Mouse (Mus musculus): Measurements from ENCODE around the gene Mthfsl. TPM values are rescaled to one million over a fixed set of nuclear protein-coding genes. Genes with fewer than 3 reads are reported as not detected.
"Not testable (repeated sequence)": the region's sequence is repeated elsewhere in the genome, so short reads cannot be mapped to it uniquely, and the experiment has no call there.

The Mthfsl gene
- polyA plus RNA-seq, 1 experiment from 2014 or later: 46.0 TPM

DNA sequence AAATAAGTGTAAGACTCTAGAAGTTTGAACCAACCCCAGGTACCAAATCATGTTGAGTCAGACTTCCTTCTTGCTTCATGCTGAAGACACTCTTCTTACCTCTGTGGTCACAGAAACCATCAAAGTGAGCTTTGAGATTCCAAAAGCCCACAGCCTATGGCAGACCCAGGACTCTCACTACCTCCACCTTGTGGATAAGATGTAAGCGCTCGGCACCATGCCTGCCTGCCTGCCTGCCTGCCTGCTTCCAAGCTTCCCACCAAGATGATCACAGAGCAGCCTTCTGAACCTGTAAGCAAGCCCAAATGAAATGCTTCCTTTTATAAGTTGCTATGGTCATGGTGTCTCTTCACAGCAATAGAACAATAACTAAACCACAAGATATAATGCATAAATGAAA lies 2.0 kb downstream of the Mthfsl start:
- H3K4me1 ChIP-seq (replicated peaks); H3K4me3 ChIP-seq (replicated peaks); H3K9ac ChIP-seq (replicated peaks); H3K27me3 ChIP-seq; H3K36me3 ChIP-seq; H3K9me3 ChIP-seq; H3K27ac ChIP-seq; H3K4me2 ChIP-seq (replicated peaks): not testable (repeated sequence)
- ATAC-seq: peak; percentile 24
- 26% methylated on average over 2 of the region's 2 CpGs for WGBS

- H3K4me2 ChIP-seq (replicated peaks); H3K4me3 ChIP-seq (replicated peaks); H3K27me3 ChIP-seq; ATAC-seq; H3K4me1 ChIP-seq (replicated peaks); H3K36me3 ChIP-seq; H3K9ac ChIP-seq (replicated peaks); H3K27ac ChIP-seq; H3K9me3 ChIP-seq: not testable (repeated sequence)
- 91% methylated on average over 5 of the region's 5 CpGs for WGBS
Measured at GRCm38 (mm10) chr9:88714515-88714914, 5.6 kb downstream of the Mthfsl start.

DNA sequence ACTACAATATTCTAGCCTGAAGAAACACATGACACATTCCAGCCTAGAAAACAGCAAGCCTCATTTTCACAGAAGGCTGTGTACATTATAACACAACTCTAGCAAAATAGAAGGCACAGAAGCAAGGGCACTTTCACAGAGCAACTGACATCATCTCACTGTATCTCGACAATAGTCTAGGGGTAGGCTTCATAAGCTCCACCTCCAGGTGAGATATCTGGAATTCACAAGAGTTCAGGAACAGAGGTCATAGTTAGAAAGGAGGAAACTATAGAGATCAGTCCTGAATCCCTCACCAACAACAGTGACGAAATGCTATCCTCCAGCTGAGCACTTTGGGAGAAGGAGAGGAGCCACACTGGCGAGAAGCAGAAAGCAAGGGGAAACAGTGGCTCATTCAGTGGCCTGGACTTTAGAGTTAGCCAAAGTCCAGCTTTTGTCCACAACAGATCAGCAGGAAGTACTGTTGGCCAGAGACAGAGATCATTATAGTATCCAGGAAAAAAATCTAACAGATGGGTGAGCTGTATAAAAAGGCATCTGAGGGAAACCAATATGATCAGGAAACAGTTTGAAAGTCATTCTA lies 7.8 kb downstream of the Mthfsl start:
- not testable (repeated sequence) for H3K9ac ChIP-seq (replicated peaks); H3K27ac ChIP-seq; H3K4me1 ChIP-seq (replicated peaks); ATAC-seq; H3K4me3 ChIP-seq (replicated peaks); H3K27me3 ChIP-seq; H3K9me3 ChIP-seq; H3K36me3 ChIP-seq; H3K4me2 ChIP-seq (replicated peaks)
- WGBS: 92% methylated on average over 3 of the region's 3 CpGs

DNA sequence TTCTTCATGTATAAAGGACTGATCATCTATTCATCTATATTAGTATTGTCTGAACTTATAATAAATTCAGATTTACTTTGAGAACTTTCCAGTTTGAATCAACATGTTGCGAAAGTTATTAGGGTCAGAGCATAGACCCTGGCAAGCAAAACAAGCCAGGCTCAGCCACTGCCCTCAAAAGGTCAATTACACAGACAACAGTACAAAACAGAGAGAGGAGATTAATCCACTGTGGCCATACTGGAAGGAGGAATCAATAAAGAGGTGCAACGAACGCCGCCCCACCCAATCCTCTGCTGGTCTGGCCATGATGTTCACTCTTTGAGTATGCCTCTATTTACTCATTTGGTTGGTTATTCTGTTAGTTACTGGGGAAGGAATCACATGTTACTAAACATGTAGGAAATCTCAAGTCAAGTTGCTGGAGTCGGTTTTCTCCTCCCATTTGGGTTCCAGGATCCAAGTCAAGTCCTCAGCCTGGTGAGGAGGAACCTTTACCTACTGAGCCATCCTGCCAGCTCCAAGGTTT lies 9.1 kb downstream of the Mthfsl start:
- H3K9me3 ChIP-seq; H3K4me3 ChIP-seq (replicated peaks); H3K36me3 ChIP-seq; H3K27ac ChIP-seq; H3K4me2 ChIP-seq (replicated peaks); H3K4me1 ChIP-seq (replicated peaks); ATAC-seq; H3K9ac ChIP-seq (replicated peaks); H3K27me3 ChIP-seq: not testable (repeated sequence)
- WGBS: 93% methylated on average over 4 of the region's 5 CpGs

- not testable (repeated sequence) for H3K27ac ChIP-seq; H3K9me3 ChIP-seq; ATAC-seq; H3K4me2 ChIP-seq (replicated peaks); H3K9ac ChIP-seq (replicated peaks); H3K36me3 ChIP-seq; H3K4me1 ChIP-seq (replicated peaks); H3K4me3 ChIP-seq (replicated peaks); H3K27me3 ChIP-seq
- WGBS: 86% methylated on average over 2 of the region's 2 CpGs
Measured at GRCm38 (mm10) chr9:88710439-88710838, 9.7 kb downstream of the Mthfsl start.

GRCm38 (mm10) chr9:88709794-88710193 lies 10.3 kb downstream of the Mthfsl start:
- not testable (repeated sequence) for H3K4me2 ChIP-seq (replicated peaks); H3K4me3 ChIP-seq (replicated peaks); H3K27ac ChIP-seq; H3K36me3 ChIP-seq; H3K9ac ChIP-seq (replicated peaks); H3K9me3 ChIP-seq; H3K27me3 ChIP-seq; ATAC-seq; H3K4me1 ChIP-seq (replicated peaks)
- 98% methylated on average over 5 of the region's 5 CpGs for WGBS

GRCm38 (mm10) chr9:88709304-88709703 lies 10.8 kb downstream of the Mthfsl start:
- ATAC-seq: no peak
- H3K27ac ChIP-seq: no peak overlapping the region
- H3K4me1 ChIP-seq (replicated peaks): no peaks in the 10 kb centered on the region
- H3K4me3 ChIP-seq (replicated peaks): no peak overlapping the region
- H3K4me2 ChIP-seq (replicated peaks): no peak overlapping the region
- 88% methylated on average over 6 of the region's 6 CpGs for WGBS
- no peaks in the 10 kb centered on the region for H3K36me3 ChIP-seq
- no peak overlapping the region for H3K9ac ChIP-seq (replicated peaks)
- no peaks in the 10 kb centered on the region for H3K27me3 ChIP-seq
- no peaks in the 10 kb centered on the region for H3K9me3 ChIP-seq

GRCm38 (mm10) chr9:88706700-88707099 lies 13.4 kb downstream of the Mthfsl start:
- Histone ChIP-seq H3K27me3 (no peaks in the 10 kb centered on the region), H3K9me3 (no peaks in the 10 kb centered on the region), H3K36me3 (no peaks in the 10 kb centered on the region), H3K9ac (replicated peaks) (no peak overlapping the region), H3K4me2 (replicated peaks) (no peak overlapping the region), H3K27ac (no peak overlapping the region), H3K4me3 (replicated peaks) (no peak overlapping the region), H3K4me1 (replicated peaks) (no peaks in the 10 kb centered on the region)
- ATAC-seq: no peak
- 86% methylated on average over 4 of the region's 4 CpGs for WGBS

- H3K4me3 ChIP-seq (replicated peaks); ATAC-seq: not testable (repeated sequence)
Measured at GRCm38 (mm10) chr9:88705157-88705556, 14.9 kb downstream of the Mthfsl start.

GRCm38 (mm10) chr9:88698746-88699145 lies 21.4 kb downstream of the Mthfsl start:
- H3K4me1 ChIP-seq (replicated peaks); H3K27ac ChIP-seq; H3K9me3 ChIP-seq; H3K4me3 ChIP-seq (replicated peaks); H3K36me3 ChIP-seq; H3K27me3 ChIP-seq; H3K9ac ChIP-seq (replicated peaks); ATAC-seq; H3K4me2 ChIP-seq (replicated peaks): not testable (repeated sequence)
- WGBS: no CpG with 5 or more reads among the region's 2 CpGs

More at GRCm38 (mm10) chr9:88705157-88705556, 14.9 kb downstream of the Mthfsl start:
- H3K9me3 ChIP-seq; H3K27me3 ChIP-seq; H3K4me2 ChIP-seq (replicated peaks); H3K27ac ChIP-seq; H3K36me3 ChIP-seq; H3K4me1 ChIP-seq (replicated peaks); H3K9ac ChIP-seq (replicated peaks): not testable (repeated sequence)
- WGBS: 87% methylated on average over 8 of the region's 8 CpGs

DNA sequence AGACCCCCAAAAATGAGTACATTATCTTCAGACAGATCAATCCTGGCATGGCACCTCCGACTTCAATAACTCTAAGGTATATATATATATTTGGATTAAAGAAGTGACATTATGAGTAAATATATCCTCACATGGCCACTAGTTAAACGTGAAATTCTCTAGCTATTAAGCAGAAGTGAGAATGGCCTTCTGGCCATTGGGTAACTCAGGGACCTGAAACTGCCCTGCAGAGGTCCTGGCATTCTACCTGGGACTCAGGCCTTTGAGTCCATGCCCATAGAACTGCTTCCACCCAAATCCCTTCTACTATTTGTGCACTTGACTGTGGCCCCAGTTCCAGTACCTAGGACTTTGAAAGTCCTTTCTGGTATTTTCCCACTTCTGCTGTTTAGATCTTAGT lies 28.8 kb downstream of the Mthfsl start:
- not testable (repeated sequence) for H3K27ac ChIP-seq; H3K9me3 ChIP-seq; H3K9ac ChIP-seq (replicated peaks); ATAC-seq; H3K36me3 ChIP-seq; H3K4me1 ChIP-seq (replicated peaks); H3K4me3 ChIP-seq (replicated peaks); H3K4me2 ChIP-seq (replicated peaks); H3K27me3 ChIP-seq
- 84% methylated on average over 2 of the region's 2 CpGs for WGBS

- not testable (repeated sequence) for H3K27me3 ChIP-seq; H3K4me3 ChIP-seq (replicated peaks); ATAC-seq; H3K4me2 ChIP-seq (replicated peaks); H3K36me3 ChIP-seq; H3K27ac ChIP-seq; H3K9ac ChIP-seq (replicated peaks); H3K4me1 ChIP-seq (replicated peaks); H3K9me3 ChIP-seq
- 89% methylated on average over 3 of the region's 3 CpGs for WGBS
Measured at GRCm38 (mm10) chr9:88689451-88689850, 30.6 kb downstream of the Mthfsl start.

DNA sequence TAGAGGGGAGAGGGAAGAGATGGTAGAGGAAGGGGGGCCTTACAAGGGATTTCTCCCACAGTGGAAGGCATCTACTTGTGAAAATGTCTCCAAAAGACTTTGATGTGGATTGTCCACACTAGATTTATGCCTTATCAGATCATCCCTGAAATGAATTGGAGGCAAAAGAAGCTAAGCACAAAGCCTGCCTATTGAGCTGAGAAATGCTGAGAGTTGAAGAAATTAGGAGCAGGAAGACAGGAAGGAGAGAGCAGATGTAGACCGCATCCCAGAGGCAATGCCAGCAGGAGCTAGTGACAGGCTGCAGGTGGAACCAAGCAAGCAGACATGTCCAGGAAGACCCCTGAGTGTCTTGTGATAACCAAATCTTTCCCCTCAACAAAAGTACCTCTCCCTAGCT lies 33.4 kb downstream of the Mthfsl start:
- H3K9ac ChIP-seq (replicated peaks); ATAC-seq; H3K4me1 ChIP-seq (replicated peaks); H3K27me3 ChIP-seq; H3K36me3 ChIP-seq; H3K9me3 ChIP-seq; H3K4me3 ChIP-seq (replicated peaks); H3K27ac ChIP-seq; H3K4me2 ChIP-seq (replicated peaks): not testable (repeated sequence)
- 96% methylated on average over 1 of the region's 1 CpGs for WGBS
